Mouse (Mus musculus) kidney, adult 2 months (tissue): ENCODE measurements around the gene Fmnl1.

Experiments
- CTCF ChIP-seq: fragments of 200-500 bp; conservative IDR thresholded peaks from 2 replicates; pipeline ENCODE4 v1.5.1; 2011; ENCODE audit warnings: low read depth, mild to moderate bottlenecking, control low read depth, low read length, moderate library complexity, mixed read lengths; ENCODE audit not compliant: insufficient read depth, insufficient read length
- POLR2A ChIP-seq: fragments of 200-500 bp; IDR thresholded peaks from one replicate; pipeline ENCODE4 v1.6.1; 2011; ENCODE audit warnings: low read depth, low read length, control low read depth

DNA sequence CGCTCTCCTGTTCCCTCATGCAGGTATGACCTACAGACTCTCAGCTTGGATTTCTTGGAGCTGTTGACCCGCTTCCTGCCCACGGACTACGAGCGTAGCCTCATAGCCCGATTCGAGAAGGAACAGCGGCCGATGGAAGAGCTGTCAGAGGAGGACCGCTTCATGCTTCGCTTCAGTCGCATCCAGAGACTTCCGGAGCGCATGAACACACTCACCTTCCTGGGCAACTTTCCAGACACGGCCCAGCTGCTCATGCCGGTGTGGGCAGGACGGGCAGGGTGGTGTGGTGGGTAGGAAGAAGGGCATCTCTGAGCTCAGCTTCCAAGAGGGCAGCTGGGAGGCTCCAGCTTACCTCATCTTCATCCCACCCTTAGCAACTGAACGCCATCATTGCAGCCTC, 24.3 kb downstream of the Fmnl1 start:
- TF ChIP-seq CTCF: no peak
- no peak for TF ChIP-seq POLR2A
